Mouse (Mus musculus) embryonic facial prominence, embryonic 10.5 days (tissue): ENCODE measurements around the gene Ppp1r12c. TPM values are rescaled to one million over a fixed set of nuclear protein-coding genes. Genes with fewer than 3 reads are reported as not detected.
"Not testable (repeated sequence)": the region's sequence is repeated elsewhere in the genome, so short reads cannot be mapped to it uniquely, and the experiment has no call there.

Source experiments
- DNase-seq: peaks from one replicate; pipeline ENCODE4 v3.0.0-alpha.2; 2017; ENCODE audit warnings: low spot score
- H3K27ac ChIP-seq: fragments of 300-500 bp; sonication (generic); replicated peaks from 2 replicates; pipeline ENCODE4 v1.5.1; 2016; ENCODE audit warnings: mild to moderate bottlenecking
- H3K27me3 ChIP-seq: fragments of 300-500 bp; sonication (generic); replicated peaks from 2 replicates; pipeline ENCODE4 v1.6.1; 2016; ENCODE audit warnings: low read depth, mild to moderate bottlenecking; ENCODE audit not compliant: poor library complexity, severe bottlenecking
- H3K36me3 ChIP-seq: fragments of 300-500 bp; sonication (generic); replicated peaks from 2 replicates; pipeline ENCODE4 v1.6.1; 2016; ENCODE audit warnings: mild to moderate bottlenecking, moderate library complexity
- H3K4me1 ChIP-seq: fragments of 300-500 bp; sonication (generic); 2 replicates; pipeline ENCODE4 v1.6.1; 2016
- H3K4me3 ChIP-seq: fragments of 300-500 bp; sonication (generic); 2 replicates; pipeline ENCODE4 v1.5.1; 2016; ENCODE audit warnings: mild to moderate bottlenecking, moderate library complexity
- H3K9me3 ChIP-seq: fragments of 300-500 bp; sonication (generic); 2 replicates; pipeline ENCODE4 v1.6.1; 2016; ENCODE audit warnings: mild to moderate bottlenecking
- WGBS: fragments of 180-500 bp; shearing (Covaris S2); methylation state at CpG from one replicate; pipeline ENCODE4 v1.1.7; 2016; 5-methylcytosine and 5-hydroxymethylcytosine counted together
- polyA plus RNA-seq: library from polyadenylated mRNA; unstranded; fragments of >200 nt; fragmentation: Nextera tagmentation; extraction: Ambion mirVana; gene quantifications from 2 replicates; pipeline ENCODE4 v1.2.1, GENCODE M21; 2016

Gene Ppp1r12c
- polyA plus RNA-seq, 1 experiment from 2014 or later = 40.5 TPM

- Histone ChIP-seq H3K27ac (peak overlapping the region; percentile 81), H3K4me3 (peak overlapping the region; percentile 52), H3K36me3 (no peaks in the 10 kb centered on the region), H3K9me3 (0 out of 2 replicates have a peak, but pooled peaks cover 3% of the 10 kb centered on the region), H3K27me3 (peaks cover 46% of the 10 kb centered on the region), H3K4me1 (peaks cover 26% of the 10 kb centered on the region)
- 24% methylated on average over 40 of the region's 40 CpGs for WGBS
- DNase-seq = peak; percentile 93
Observed at GRCm38 (mm10) chr7:4526341-4527301, 25.1 kb upstream of the Ppp1r12c start.

GRCm38 (mm10) chr7:4524212-4524922 is 22.9 kb upstream of the Ppp1r12c start, which contains the start of gene Tnni3:
Tnni3 (minus strand) TSS chr7:4524229.
- DNase-seq = peak; percentile 71
- H3K27me3 ChIP-seq = peaks cover 56% of the 10 kb centered on the region
- peaks cover 36% of the 10 kb centered on the region for H3K4me1 ChIP-seq
- not testable (repeated sequence) for H3K9me3 ChIP-seq, H3K4me3 ChIP-seq, H3K36me3 ChIP-seq, H3K27ac ChIP-seq
- 70% methylated on average over 15 of the region's 15 CpGs for WGBS

- H3K4me1 ChIP-seq = peaks cover 36% of the 10 kb centered on the region
- H3K9me3 ChIP-seq = 0 out of 2 replicates have a peak, but pooled peaks cover 3% of the 10 kb centered on the region
- H3K4me3 ChIP-seq = no peak overlapping the region
- DNase-seq = no peak
- no peaks in the 10 kb centered on the region for H3K36me3 ChIP-seq
- peaks cover 47% of the 10 kb centered on the region for H3K27me3 ChIP-seq
- H3K27ac ChIP-seq = no peak overlapping the region
- WGBS = 88% methylated on average over 33 of the region's 33 CpGs
Observed at GRCm38 (mm10) chr7:4523205-4524130, 22.0 kb upstream of the Ppp1r12c start.

- DNase-seq = no peak
- H3K4me1 ChIP-seq = peaks cover 30% of the 10 kb centered on the region
- 0 out of 2 replicates have a peak, but pooled peaks cover 3% of the 10 kb centered on the region for H3K9me3 ChIP-seq
- peaks cover 35% of the 10 kb centered on the region for H3K27me3 ChIP-seq
- H3K27ac ChIP-seq = no peak overlapping the region
- H3K36me3 ChIP-seq = no peaks in the 10 kb centered on the region
- peak overlapping the region; percentile 49; the same call in 1 of the 2 replicates for H3K4me3 ChIP-seq
- 85% methylated on average over 6 of the region's 6 CpGs for whole genome bisulfite sequencing
Observed at GRCm38 (mm10) chr7:4522292-4522691, 20.8 kb upstream of the Ppp1r12c start.

GRCm38 (mm10) chr7:4521231-4522003 is 19.9 kb upstream of the Ppp1r12c start:
- 0 out of 2 replicates have a peak, but pooled peaks cover 3% of the 10 kb centered on the region for H3K9me3 ChIP-seq
- 31% methylated on average over 32 of the region's 32 CpGs for WGBS
- no peak overlapping the region for H3K27ac ChIP-seq
- peaks cover 29% of the 10 kb centered on the region for H3K27me3 ChIP-seq
- H3K4me1 ChIP-seq = peaks cover 24% of the 10 kb centered on the region
- peak overlapping the region; percentile 49 for H3K4me3 ChIP-seq
- H3K36me3 ChIP-seq = no peaks in the 10 kb centered on the region
- DNase-seq = peak; percentile 66

GRCm38 (mm10) chr7:4518487-4518886 is 17.0 kb upstream of the Ppp1r12c start:
- Histone ChIP-seq H3K4me3 (no peak overlapping the region), H3K4me1 (peaks cover 35% of the 10 kb centered on the region), H3K9me3 (no peaks in the 10 kb centered on the region), H3K27me3 (peaks cover 29% of the 10 kb centered on the region), H3K27ac (no peak overlapping the region), H3K36me3 (no peaks in the 10 kb centered on the region)
- DNase-seq = no peak
- 63% methylated on average over 1 of the region's 1 CpGs for WGBS

- H3K9me3 ChIP-seq = no peaks in the 10 kb centered on the region
- H3K27ac ChIP-seq = peak within 1 kb of the TSS; percentile 71
- peaks cover 35% of the 10 kb centered on the region for H3K4me1 ChIP-seq
- peak; percentile 48 for DNase-seq
- no peaks in the 10 kb centered on the region for H3K36me3 ChIP-seq
- peaks cover 12% of the 10 kb centered on the region for H3K27me3 ChIP-seq
- WGBS = 16% methylated on average over 4 of the region's 4 CpGs
- H3K4me3 ChIP-seq = peak within 1 kb of the TSS; percentile 8; the same call in 1 of the 2 replicates
Observed at GRCm38 (mm10) chr7:4516332-4517050, 15.0 kb upstream of the Ppp1r12c start, which contains the start of gene Tnnt1. Tnnt1 (minus strand) TSS chr7:4516382.

- Histone ChIP-seq H3K27ac (peak overlapping the region; percentile 71), H3K4me3 (peak overlapping the region; percentile 8; the same call in 1 of the 2 replicates), H3K36me3 (no peaks in the 10 kb centered on the region), H3K4me1 (peaks cover 29% of the 10 kb centered on the region), H3K9me3 (no peaks in the 10 kb centered on the region), H3K27me3 (peaks cover 9% of the 10 kb centered on the region)
- no peak for DNase-seq
- 62% methylated on average over 6 of the region's 6 CpGs for WGBS
Observed at GRCm38 (mm10) chr7:4515853-4516252, 14.4 kb upstream of the Ppp1r12c start.

- Histone ChIP-seq H3K36me3 (no peaks in the 10 kb centered on the region), H3K4me1 (peaks cover 31% of the 10 kb centered on the region), H3K27ac (peak overlapping the region; percentile 41), H3K4me3 (peak overlapping the region; percentile 4; the same call in 1 of the 2 replicates), H3K27me3 (peaks cover 4% of the 10 kb centered on the region; the same call in 1 of the 2 replicates), H3K9me3 (no peaks in the 10 kb centered on the region)
- WGBS = 62% methylated on average over 6 of the region's 6 CpGs
- no peak for DNase-seq
Observed at GRCm38 (mm10) chr7:4513829-4514712, 12.6 kb upstream of the Ppp1r12c start.

- peaks cover 31% of the 10 kb centered on the region for H3K4me1 ChIP-seq
- no peak overlapping the region for H3K4me3 ChIP-seq
- no peaks in the 10 kb centered on the region for H3K36me3 ChIP-seq
- DNase-seq = peak; percentile 64
- H3K9me3 ChIP-seq = no peaks in the 10 kb centered on the region
- peaks cover 11% of the 10 kb centered on the region; the same call in 1 of the 2 replicates for H3K27me3 ChIP-seq
- H3K27ac ChIP-seq = peak overlapping the region; percentile 4; the same call in 1 of the 2 replicates
- 22% methylated on average over 13 of the region's 13 CpGs for WGBS
Observed at GRCm38 (mm10) chr7:4513236-4513635, 11.8 kb upstream of the Ppp1r12c start.
